Mouse (Mus musculus): ENCODE measurements around the gene Cntln.

GRCm38 (mm10) chr4:85096033-85096432 lies 211.9 kb downstream of the Cntln start:
- no peak for TF ChIP-seq HCFC1 (IDR thresholded peaks at IDR 0.05; ENCODE audit: borderline replicate concordance, insufficient read depth, low read length)
- TF ChIP-seq CHD2 (IDR thresholded peaks at IDR 0.05; ENCODE audit: low read depth, low read length): no peak
- TF ChIP-seq MAFK (IDR thresholded peaks at IDR 0.05; ENCODE audit: insufficient read depth, low read depth, low read length): no peak
